Comparison of ENCODE assay signal across 24 mouse cellular contexts in genomic region chr10:123155764-123156163, GRCm38 (mm10). TPM values are rescaled to one million over a fixed set of nuclear protein-coding genes. Genes with fewer than 3 reads are reported as not detected.
DNase-seq lines count a peak whose midpoint lies in the region; ATAC-seq lines count a peak whose summit lies in the region.
"Had no signal": no experiment of that assay in that cellular context is flagged by ENCODE, and none has a peak within 500 bp of the region (broad histone marks: within the 10 kb centered on the region; RNA-seq: fewer than 3 reads in every experiment).

No protein-coding gene starts in this region.

- H3K36me3 ChIP-seq in heart, embryonic 11.5 days (ENCODE audit: control insufficient read depth, insufficient read depth, low read length), result peaks cover 7% of the 10 kb centered on the region; the same call in 1 of the 2 replicates

- no peak overlapping the region for H3K9ac ChIP-seq in heart, embryonic 11.5 days (ENCODE audit: low read depth, low read length)
- H3K9ac ChIP-seq: embryonic facial prominence, embryonic 15.5 days; forebrain, embryonic 15.5 days; heart, embryonic 13.5 days; hindbrain, embryonic 12.5 days had no signal

- no peak overlapping the region for H3K4me3 ChIP-seq in heart, embryonic 11.5 days (ENCODE audit: low read depth, low read length)
- H3K4me3 ChIP-seq: embryonic facial prominence, embryonic 15.5 days; erythroblast, embryonic 14.5 days; forebrain, embryonic 10.5 days; forebrain, embryonic 15.5 days; gastrocnemius, adult 2 months; heart, embryonic 13.5 days; hindbrain, embryonic 12.5 days had no signal

- H3K9me3 ChIP-seq in heart, embryonic 11.5 days (replicated peaks; ENCODE audit: control insufficient read depth, low read length), result no peaks in the 10 kb centered on the region
- H3K9me3 ChIP-seq: embryonic facial prominence, embryonic 15.5 days; forebrain, embryonic 10.5 days; forebrain, embryonic 15.5 days; heart, embryonic 13.5 days; hindbrain, embryonic 12.5 days had no signal

- DNase-seq in frontal cortex, postnatal 10 days (ENCODE audit: low spot score in 2 of 2), result no peak
- peak; percentile 20 to 39 for DNase-seq in spleen, adult 18-20 months
- DNase-seq in spleen, adult 12 weeks (ENCODE audit: low spot score), result no peak
- peak; percentile 9 for DNase-seq in R1 (ENCODE audit: low read depth, low spot score)
- DNase-seq in adrenal gland, adult (ENCODE audit: inconsistent age in 2 of 2, low spot score in 1 of 2), result no peak
- DNase-seq: adrenal gland, adult 8-10 months; adrenal gland, postnatal 36 days; cerebellum, adult 11-12 months; cerebellum, adult 9-11 months; gastrocnemius, adult 2 months; gastrocnemius, postnatal 25 days; heart, postnatal 36 days had no signal

- no peaks in the 10 kb centered on the region for H3K27me3 ChIP-seq in heart, embryonic 11.5 days (ENCODE audit: control insufficient read depth, insufficient read depth, low read length)
- H3K27me3 ChIP-seq: CH12.LX; embryonic facial prominence, embryonic 15.5 days; forebrain, embryonic 15.5 days; heart, embryonic 13.5 days; hindbrain, embryonic 12.5 days; Patski had no signal

- peak; percentile 86 for ATAC-seq in frontal cortex, adult (ENCODE audit: low TSS enrichment)
- 0 out of 2 replicates have a peak, but pooled peaks have one; percentile 9 for ATAC-seq in monocyte, adult 5-6 weeks (replicated peaks; ENCODE audit: insufficient number of reproducible peaks, low FRiP score, low TSS enrichment, poor library complexity, severe bottlenecking)
- no peak for ATAC-seq in heart, embryonic 11.5 days (replicated peaks; ENCODE audit: insufficient number of reproducible peaks, low FRiP score, low TSS enrichment)
- ATAC-seq: forebrain, embryonic 15.5 days; inflammation-experienced regulatory T-cells, adult 6 months; Patski had no signal

- 91% methylated on average over 6 of the region's 6 CpGs for WGBS in heart, embryonic 11.5 days (ENCODE audit: insufficient replicate concordance)

- no peak overlapping the region for H3K4me2 ChIP-seq in heart, embryonic 11.5 days
- H3K4me2 ChIP-seq: embryonic facial prominence, embryonic 15.5 days; forebrain, embryonic 15.5 days; heart, embryonic 13.5 days; hindbrain, embryonic 12.5 days had no signal

- H3K4me1 ChIP-seq in heart, embryonic 11.5 days (ENCODE audit: control insufficient read depth, insufficient read depth, low read length), result no peaks in the 10 kb centered on the region
- H3K4me1 ChIP-seq: embryonic facial prominence, embryonic 15.5 days; forebrain, embryonic 10.5 days; hindbrain, embryonic 12.5 days had no signal

- H3K27ac ChIP-seq in heart, embryonic 11.5 days (ENCODE audit: low read depth, low read length), result no peak overlapping the region
- H3K27ac ChIP-seq: embryonic facial prominence, embryonic 15.5 days; forebrain, embryonic 10.5 days; forebrain, embryonic 15.5 days; gastrocnemius, adult 2 months; heart, embryonic 13.5 days; hindbrain, embryonic 12.5 days had no signal

RNA-seq across cellular contexts. Expression of gene Usp15, which starts 41.0 kb away (rescaled TPM):
- 201 to 235 TPM (median 234 TPM) in 3 replicates for total RNA-seq in monocyte, adult 5-6 weeks (2017)
- 85.9 and 89.3 TPM in 2 replicates for polyA plus RNA-seq in heart, embryonic 11.5 days (2014; fragmentation: Nextera tagmentation; extraction: Ambion mirVana)

Comparison
In these comparisons a context has a peak if more than half of its experiments do, and no peak if none do; other contexts are left out.
1. DNase-seq: peak in spleen, adult 18-20 months (2 of 2) and R1 (single experiment); none in frontal cortex, postnatal 10 days (0 of 2), spleen, adult 12 weeks (single experiment) and adrenal gland, adult (0 of 2).